Mouse (Mus musculus) gastrocnemius, postnatal 4 days (tissue): Measurements from ENCODE around the gene Chchd1. TPM values are rescaled to one million over a fixed set of nuclear protein-coding genes. Genes with fewer than 3 reads are reported as not detected.
"Not testable (repeated sequence)": the region's sequence is repeated elsewhere in the genome, so short reads cannot be mapped to it uniquely, and the experiment has no call there.

Experiments
- DNase-seq, 2 experiments: peaks; one replicate each; pipeline ENCODE4 v3.0.0; 2021 to 2022; ENCODE audit warnings: low spot score in 2 of 2, mixed read lengths in 2 of 2
- total RNA-seq, 2 experiments: library from RNA; stranded (reverse); gene quantifications; 2 replicates each; pipeline ENCODE4 v1.2.3; 2021

Gene Chchd1
- total RNA-seq, 2 experiments from 2014 or later: 78.0 to 85.7 TPM

DNA sequence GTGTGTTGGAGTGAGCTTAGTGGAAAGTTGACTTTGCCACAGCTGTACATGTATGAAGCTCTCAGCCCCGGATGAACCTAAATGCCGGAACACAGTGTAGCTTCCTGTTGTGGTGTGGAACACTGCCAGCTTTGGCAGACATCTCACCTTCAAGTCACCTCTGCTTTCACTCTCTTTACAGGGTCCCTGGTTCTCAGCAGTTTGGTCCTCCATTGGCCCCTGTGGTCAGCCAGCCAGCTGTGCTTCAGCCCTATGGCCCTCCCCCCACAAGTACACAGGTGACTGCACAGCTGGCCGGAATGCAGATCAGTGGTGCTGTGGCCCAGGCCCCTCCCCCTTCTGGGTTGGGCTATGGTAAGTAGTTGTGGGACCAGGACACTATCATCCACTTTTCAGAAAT is 20.3 kb upstream of the Chchd1 start:
- DNase-seq: no peak

DNA sequence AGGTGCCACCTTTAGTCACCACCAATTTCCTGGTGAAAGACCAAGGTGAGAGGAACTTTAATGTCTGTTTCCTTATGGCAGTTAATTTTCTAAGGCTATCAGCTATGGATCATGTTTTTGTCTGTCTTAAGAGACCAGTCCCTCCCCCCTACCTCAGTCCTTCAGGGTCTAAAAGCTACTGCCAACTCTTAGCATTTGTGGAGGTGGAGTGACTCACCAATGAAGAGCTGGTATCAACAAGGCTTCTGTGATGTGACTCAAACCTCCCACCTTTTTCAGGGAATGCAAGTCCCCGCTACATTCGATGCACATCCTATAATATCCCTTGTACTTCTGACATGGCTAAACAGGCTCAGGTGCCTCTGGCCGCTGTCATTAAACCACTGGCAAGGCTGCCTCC is 16.2 kb upstream of the Chchd1 start:
- no peak for DNase-seq

DNA sequence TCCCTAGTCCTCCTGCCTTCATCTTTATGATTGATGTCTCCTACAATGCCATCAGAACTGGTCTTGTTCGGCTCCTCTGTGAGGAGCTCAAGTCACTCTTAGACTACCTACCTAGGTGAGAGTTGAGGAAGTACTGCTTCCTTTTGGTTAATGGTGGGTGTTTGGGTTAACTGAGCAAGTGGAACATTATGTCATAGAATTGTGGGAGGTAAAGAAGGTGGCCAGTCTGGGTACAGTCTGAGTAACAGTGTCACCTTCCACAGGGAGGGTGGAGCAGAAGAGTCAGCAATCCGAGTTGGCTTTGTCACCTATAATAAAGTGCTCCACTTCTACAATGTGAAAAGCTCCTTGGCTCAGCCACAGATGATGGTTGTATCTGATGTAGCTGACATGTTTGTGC is 13.8 kb upstream of the Chchd1 start:
- DNase-seq: no peak

DNA sequence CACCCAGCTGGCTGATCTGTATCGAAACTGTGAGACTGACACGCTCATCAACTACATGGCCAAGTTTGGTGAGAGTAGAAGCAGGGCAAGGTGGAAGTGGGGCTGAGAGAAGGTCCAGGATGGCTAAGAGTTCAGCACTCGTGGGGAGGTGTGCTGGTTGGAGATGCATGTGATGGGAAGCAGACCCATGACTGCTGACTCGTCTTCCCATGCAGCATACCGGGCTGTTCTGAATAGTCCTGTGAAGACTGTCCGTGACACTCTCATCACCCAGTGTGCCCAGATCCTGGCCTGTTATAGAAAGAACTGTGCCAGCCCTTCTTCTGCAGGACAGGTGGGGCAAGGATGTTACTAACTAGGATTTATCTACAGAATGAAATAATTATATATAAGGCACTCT is 11.0 kb upstream of the Chchd1 start:
- DNase-seq: no peak

DNA sequence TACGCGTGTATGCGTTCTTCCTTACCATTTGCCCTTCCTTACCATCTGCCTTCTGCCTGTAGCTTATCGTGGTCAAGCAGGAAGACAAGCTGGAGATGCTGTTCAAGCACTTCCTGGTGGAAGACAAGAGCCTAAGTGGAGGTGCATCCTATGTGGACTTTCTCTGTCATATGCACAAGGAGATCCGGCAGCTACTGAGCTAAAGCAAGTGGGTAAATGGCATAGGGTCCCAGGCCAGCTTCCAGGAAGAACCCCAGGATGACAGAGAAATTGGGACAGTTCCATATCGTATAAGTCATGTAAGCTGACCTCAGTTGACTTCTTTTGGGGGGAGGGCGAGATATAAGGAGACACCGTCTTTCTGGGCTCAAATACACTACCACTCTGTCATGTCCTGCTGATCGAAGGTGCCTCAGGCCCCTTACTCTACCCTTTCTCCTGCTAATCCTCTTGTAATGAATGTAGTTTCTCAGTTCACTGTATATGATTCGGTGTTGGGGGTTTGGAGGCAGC is 9.2 kb upstream of the Chchd1 start:
- DNase-seq: no peak

DNA sequence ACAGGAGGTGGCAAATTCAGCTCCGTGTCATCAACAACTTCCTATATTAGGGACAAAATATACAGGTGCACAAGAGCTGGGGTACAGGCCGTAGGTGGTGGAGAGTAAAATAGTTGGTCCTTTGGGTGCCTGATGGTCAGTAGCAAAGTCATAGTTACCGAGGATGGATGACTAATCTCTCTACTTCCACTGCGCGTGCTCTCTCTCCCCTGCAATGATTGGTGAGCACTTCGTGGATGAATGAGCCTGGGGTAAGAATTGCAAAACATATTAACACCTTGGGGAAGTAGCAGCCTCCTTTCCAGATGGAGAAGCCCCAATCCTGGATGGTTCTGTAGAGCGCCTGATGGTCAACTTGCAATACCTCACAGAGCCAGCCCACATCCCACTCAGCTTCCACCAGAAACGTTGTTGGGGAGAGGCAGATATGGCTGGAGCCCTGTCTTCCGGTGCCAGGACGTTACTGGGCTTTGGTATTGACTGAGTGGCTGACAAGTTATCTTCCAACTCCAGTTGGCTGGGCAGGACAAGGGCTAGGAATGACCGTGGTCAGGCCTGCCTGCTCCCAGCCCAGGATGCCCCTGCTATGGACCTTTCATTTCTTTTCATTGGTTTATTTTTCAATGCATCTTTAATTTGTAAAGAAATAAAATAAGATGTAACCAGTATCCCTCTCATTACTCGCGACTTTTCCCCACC is 8.5 kb upstream of the Chchd1 start:
- DNase-seq: peak in 1 of 2 experiments; percentile 25

DNA sequence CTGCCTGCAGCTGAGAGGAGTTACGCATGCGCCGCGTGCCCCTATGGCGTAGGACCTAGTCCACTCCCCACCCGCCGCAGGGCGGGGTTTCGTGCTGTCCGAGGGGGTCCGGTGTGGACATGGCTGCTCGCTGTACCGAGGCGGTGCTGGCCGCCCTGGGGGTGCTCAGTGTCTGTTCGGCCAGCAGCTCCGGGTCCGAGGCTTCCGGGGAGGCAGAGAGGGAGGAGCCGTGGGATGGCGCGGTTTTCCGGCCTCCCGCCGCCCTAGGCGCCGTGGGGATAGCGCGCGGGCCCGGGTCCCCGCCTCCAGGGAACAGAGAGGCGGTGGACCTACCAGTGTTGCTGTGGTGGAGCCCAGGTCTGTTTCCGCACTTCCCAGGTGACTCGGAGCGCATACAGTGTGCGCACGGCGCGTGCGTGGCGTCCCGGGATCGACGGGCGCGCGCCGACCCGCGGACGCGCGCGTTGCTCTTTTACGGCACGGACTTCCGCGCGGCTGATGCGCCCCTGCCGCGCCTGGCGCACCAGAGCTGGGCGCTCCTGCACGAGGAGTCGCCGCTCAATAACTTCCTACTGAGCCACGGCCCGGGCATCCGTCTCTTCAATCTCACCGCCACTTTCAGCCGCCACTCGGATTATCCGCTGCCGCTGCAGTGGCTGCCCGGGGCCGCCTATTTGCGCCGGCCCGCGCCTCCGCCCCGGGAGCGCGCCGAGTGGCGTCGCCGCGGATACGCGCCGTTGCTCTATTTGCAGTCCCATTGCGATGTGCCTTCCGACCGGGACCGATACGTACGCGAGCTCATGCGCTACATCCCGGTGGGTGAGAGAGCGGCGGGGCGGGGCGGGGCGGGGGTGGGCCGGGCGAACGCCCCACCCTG is 7.7 kb upstream of the Chchd1 start, which contains the start of gene Fut11:
Gene Fut11, plus strand, starts transcription at position 85 of the 877 bp plus-strand sequence.
- peak; percentile 83 to 92 for DNase-seq

DNA sequence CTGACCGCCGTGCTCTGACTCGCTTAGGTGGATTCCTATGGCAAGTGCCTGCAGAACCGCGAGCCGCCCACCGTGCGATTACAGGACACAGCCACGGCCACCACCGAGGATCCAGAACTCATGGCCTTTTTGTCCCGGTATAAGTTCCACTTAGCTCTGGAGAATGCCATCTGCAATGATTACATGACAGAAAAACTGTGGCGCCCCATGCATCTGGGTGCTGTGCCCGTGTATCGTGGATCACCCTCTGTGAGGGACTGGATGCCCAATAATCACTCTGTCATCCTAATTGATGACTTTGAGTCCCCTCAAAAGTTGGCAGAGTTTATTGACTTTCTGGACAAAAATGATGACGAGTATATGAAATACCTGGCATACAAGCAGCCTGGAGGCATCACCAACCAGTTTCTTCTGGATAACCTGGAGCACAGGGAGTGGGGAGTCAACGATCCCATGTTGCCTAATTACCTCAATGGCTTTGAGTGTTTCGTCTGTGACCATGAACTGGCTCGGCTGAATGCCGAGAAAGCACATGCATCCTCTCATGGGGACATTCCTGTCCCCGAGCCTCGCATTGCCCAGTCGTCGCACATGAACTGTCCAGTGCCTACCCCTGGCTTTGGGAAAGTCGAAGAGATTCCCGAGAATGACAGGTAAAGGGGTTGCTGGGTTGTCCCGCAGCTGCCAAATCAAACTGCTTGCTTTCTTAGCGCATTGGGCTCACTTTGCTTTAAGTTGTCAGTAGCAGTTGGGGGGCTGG is 6.9 kb upstream of the Chchd1 start:
- DNase-seq: no peak

DNA sequence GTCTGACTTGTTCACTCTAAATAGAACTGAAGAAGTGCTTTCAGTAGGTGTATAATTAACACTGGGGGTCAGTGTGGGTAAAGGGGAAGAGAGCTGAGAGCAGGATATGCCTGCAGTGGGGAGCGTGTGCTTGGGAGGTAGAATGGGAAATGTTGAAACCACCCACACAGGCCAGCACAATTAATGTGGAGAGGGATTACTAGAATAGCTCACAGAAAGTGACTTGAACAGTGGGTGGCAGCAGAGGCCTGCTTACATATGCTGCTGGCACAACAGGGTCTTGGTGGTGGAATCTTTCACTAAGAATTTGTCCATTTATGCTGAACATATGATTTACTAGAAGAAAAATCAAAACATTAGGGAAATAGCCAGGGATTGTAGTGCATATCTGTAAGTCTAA is 5.8 kb upstream of the Chchd1 start:
- no peak for DNase-seq

DNA sequence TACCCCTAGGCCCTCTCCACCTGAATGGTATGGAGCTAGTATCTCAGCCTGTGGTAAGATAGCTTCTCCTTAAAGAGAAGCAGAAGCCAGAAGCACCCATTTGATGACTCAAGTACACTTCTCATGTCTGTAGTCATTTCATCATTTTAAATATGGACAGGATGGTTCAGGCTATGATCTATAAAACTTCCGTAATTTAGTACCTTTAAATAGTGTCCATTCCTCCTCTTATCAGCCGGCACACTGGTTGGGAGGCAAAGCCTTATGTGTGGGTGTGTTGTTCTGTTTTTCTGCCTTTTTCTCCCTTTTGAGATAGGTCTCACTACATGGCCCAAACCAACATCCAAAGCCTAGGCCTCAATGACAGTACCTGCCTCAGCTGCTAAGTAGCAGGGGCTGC is 4.3 kb upstream of the Chchd1 start:
- DNase-seq: no peak

DNA sequence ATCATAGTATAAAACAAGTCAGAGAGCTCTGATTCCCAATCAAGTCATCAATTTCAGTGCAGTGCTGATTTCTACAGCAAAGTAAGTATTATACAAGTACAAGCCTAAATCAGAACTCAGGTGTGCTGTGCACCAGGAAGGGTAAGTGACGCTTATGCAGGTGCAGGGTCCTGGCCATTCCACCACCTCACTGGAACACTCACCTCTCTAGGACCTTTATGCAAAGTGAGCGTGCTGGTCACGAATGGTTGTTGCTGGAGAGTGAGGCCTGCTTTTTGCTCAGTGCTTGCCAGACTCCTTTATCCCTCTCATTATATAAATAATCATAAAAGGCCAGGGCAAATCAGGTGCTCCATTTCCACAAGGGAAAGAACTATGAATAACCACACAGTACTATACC is 2.4 kb upstream of the Chchd1 start:
- no peak for DNase-seq

DNA sequence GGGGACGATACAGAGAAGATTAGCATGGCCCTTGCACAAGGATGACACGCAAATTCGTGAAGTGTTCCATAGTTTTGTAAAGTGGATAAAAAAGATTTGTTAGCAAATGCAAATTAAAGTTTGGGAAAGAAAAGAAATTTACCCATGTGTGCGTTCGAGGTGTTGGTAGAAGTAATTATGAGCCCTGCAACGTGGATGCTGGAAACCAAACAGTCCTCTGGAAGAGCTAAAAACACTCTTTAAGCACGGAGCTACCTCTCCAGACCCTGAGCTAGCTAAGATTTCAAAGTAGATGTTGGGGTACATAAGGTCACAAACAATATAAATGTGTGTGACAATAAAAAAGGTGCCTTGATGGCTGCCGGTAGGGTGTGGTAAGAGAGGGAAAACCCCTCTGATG is 1.3 kb upstream of the Chchd1 start:
- DNase-seq: no peak

DNA sequence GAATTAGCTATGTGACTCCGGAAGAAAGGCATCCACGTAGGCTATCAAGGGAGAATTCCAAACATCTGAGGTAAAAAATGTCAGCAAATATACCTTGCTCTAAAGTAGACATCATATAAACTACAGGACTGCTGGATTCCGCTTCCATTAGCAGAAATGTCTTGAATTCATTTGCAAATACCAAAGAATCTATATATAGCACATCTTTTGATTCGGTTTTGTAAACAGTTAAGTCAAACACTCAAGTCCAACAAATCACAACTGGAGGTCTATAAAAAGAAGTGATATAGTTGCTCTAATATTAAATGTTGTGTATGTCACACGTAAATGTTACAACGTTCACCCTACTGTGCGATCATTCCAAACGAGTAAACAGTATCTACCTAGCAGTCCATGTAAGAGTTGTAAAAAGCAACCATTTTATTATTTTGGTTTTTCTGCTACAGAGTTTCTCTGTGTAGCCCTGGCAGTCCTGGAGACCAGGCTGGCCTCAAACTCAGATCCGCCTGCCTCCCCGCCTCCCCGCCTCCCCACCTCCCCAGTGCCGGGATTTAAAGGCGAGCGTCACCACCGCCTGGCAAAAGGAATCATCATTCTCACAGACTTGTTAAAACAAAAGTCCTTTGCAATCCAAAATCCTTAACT is 588 bp upstream of the Chchd1 start:
- DNase-seq: no peak

DNA sequence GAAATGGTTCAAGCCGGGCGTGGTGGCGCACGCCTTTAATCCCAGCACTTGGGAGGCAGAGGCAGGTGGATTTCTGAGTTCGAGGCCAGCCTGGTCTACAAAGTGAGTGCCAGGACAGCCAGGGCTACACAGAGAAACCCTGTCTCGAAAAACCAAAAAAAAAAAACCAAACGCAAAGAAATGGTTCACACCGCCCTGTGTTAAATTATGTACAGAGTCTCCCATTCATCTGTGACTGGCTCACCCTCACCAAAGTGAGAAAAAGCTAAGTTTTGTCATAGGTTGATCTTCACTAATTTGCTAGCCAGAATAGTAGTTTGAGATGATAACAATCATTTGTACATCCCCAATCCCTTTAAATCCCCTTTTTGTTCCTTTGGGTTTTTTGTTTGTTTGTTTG is 655 bp downstream of the Chchd1 start:
- not testable (repeated sequence) for DNase-seq

DNA sequence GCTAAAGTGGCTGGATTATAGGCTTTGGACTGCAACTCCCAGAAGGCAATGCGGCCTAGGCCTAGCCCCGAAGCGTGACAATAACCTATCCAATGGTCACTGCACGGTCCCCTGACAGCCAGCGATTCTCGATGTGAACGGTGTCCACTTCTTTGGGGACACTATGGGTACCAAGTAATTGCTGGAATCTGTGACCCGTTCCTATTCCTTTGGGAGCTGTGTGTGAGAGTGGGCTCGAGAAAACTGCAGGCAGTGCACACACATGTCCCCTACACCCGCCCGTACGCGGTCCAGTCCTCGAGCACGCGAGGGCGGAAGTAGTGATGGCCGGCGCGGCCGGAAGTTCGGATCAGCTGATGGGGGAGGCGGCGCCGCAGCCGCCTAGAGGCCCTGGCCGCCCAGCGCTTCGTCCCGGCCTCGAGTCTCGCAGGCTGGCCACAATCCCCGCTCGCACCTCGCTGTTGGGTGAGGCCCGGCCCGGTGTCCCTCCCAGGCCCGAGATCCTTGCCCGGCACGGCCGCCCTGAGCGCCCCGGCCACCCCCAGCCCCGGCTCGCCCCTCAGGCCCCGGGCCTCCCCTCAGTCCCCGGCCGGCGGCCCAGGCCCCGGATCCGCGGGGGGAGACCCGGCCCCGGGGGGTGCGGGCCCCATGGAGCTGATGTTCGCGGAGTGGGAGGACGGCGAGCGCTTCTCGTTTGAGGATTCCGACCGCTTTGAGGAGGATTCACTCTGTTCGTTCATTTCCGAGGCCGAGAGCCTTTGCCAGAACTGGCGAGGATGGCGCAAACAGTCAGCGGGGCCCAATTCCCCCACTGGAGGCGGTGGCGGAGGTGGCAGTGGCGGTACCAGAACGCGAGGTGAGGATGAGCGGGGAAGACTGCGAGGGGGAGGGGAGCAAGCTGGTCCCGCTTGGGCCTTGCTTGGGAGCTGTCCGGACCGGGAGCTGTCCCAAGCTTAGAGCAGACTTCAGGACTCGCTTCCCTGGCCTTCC is 4.7 kb downstream of the Chchd1 start, which contains the start of gene Zswim8:
Gene Zswim8, plus strand, starts transcription at position 352 of the 990 bp plus-strand sequence.
- peak; percentile 80 to 91 for DNase-seq

DNA sequence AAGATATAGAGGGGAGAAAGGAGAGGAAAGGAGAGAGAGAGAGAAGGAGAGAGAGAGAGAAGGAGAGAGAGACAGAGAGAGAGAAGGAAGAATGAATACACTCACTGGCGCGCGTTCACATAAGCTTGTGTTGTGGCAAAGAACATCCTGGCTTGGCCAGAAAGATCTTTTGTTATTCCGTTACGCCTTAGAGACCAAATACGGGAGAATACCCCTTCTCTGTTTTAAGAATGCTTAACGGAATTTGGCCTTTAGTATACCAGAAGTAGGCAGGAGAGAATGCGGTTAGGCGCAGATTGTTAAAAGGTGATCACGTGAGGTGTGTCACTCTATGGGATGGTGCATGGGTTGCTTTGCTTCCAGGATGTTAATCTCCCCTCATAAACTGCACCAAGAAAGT is 5.4 kb downstream of the Chchd1 start:
- no peak for DNase-seq

DNA sequence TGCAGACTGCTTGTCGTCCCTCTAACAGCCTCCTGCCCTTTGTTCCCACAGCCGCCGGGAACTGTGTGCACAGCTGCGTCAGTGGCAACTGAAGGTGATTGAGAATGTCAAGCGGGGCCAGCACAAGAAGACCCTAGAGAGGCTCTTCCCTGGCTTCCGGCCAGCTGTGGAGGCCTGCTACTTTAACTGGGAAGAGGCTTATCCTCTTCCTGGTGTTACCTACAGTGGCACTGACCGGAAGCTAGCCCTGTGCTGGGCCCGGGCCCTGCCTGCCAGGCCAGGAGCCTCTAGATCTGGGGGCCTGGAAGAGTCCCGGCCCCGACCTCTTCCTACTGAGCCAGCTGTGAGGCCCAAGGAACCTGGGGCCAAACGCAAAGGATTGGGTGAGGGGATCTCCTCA is 11.0 kb downstream of the Chchd1 start:
- DNase-seq: no peak

DNA sequence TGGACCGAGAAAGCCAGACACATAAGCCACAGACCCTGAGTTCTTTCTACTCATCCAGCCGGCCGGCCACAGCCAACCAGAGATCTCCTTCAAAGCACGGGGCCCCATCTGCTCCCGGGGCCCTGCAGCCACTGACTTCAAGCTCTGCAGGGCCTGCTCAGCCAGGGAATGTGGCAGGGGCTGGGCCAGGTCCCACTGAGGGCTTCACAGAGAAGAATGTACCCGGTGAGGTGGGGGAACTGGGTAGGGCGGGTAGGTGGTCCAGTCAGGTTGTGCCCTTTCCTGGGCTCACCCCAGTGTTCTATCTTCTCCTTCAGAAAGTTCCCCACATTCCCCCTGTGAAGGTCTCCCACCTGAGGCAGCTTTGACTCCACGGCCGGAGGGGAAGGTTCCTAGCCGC is 15.6 kb downstream of the Chchd1 start:
- DNase-seq: no peak

DNA sequence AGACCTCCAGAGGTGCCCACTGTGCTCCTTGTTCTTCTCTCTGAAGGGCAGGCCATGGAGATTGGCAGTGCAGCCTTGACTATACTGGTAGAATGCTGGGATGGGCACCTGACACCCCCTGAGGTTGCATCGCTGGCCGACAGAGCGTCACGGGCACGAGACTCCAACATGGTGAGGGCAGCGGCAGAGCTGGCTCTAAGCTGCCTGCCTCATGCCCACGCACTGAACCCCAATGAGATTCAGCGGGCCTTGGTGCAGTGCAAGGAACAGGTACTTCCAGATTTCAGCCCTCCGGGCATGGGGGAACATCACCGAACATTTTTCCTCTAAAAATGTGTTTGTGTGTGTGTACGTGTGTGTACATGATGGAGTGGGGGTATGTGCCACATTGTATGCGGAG is 17.0 kb downstream of the Chchd1 start:
- DNase-seq: no peak

DNA sequence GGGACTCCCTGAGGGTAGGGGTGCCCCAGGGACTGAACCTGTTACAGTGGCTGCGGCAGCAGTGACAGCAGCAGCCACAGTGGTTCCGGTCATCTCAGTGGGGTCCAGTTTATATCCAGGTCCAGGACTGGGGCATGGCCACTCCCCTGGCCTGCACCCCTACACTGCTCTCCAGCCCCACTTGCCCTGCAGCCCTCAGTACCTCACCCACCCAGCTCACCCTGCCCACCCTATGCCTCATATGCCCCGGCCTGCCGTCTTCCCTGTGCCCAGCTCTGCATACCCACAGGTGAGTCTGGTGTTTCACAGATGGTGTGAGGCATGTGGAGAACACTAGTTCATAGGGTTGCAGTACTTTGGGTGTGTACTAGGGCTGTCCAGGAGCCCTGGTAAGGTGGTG is 18.6 kb downstream of the Chchd1 start:
- no peak for DNase-seq
